Comparison of ENCODE assay signal across 8 mouse cellular contexts in genomic region chr19:16435531-16436231, GRCm38 (mm10). TPM values are rescaled to one million over a fixed set of nuclear protein-coding genes. Genes with fewer than 3 reads are reported as not detected.
A peak's percentile ranks its signal among the peaks of the same experiment; 100 is the strongest.
DNase-seq lines count a peak whose midpoint lies in the region; ATAC-seq and TF ChIP-seq lines count a peak whose summit lies in the region.

Gene Gna14 (plus strand): TSS chr19:16435762.

- peak within 1 kb of the TSS; percentile 42 for H3K4me3 ChIP-seq in forebrain, embryonic 13.5 days
- peak within 1 kb of the TSS; percentile 48 for H3K4me3 ChIP-seq in layer of hippocampus, adult 2 months

- H3K27me3 ChIP-seq in forebrain, embryonic 13.5 days = peaks cover 49% of the 10 kb centered on the region

- H3K4me2 ChIP-seq in forebrain, embryonic 13.5 days = peak within 1 kb of the TSS; percentile 74

- H3K36me3 ChIP-seq in forebrain, embryonic 13.5 days (ENCODE audit: poor library complexity, severe bottlenecking) = no peaks in the 10 kb centered on the region

- 2% methylated on average over 27 of the region's 27 CpGs for WGBS in forebrain, embryonic 13.5 days

- no peak within 1 kb of the TSS for H3K27ac ChIP-seq in forebrain, embryonic 13.5 days
- no peak within 1 kb of the TSS for H3K27ac ChIP-seq in layer of hippocampus, adult 2 months

- peak; percentile 83 for DNase-seq in Muller cell, postnatal 12 days (ENCODE audit: inconsistent ontology term)
- peak; percentile 30 for DNase-seq in cerebellum, adult 11-12 months
- DNase-seq in heart, postnatal 36 days = peak; percentile 61 to 63
- peak in 1 of 2 experiments; percentile 19 for DNase-seq in layer of hippocampus, adult 2 months (ENCODE audit: low spot score in 2 of 2)
- peak; percentile 86 for DNase-seq in lung, postnatal 36 days
- DNase-seq in ovary, postnatal 36 days (ENCODE audit: low spot score) = peak; percentile 77
- peak; percentile 80 for DNase-seq in thymus, postnatal 4 days

- peak; percentile 75 for TF ChIP-seq CTCF in layer of hippocampus, adult 2 months (conservative IDR thresholded peaks at IDR 0.05)

- H3K9ac ChIP-seq in forebrain, embryonic 13.5 days = peak within 1 kb of the TSS; percentile 53

- intact Hi-C loops in heart, postnatal 36 days (cut with DNase I) = loop anchor here (2.0 to 10.0 kb wide), 4 partner anchors 79 to 373 kb away; no protein-coding TSS in a partner anchor

- no peaks in the 10 kb centered on the region for H3K9me3 ChIP-seq in forebrain, embryonic 13.5 days (replicated peaks)

- peaks cover 37% of the 10 kb centered on the region for H3K4me1 ChIP-seq in forebrain, embryonic 13.5 days

- ATAC-seq in forebrain, embryonic 13.5 days = peak; percentile 65

RNA-seq across cellular contexts. Expression of gene Gna14, which starts in this region (rescaled TPM):
- polyA plus RNA-seq in forebrain, embryonic 13.5 days (2015; fragmentation: Nextera tagmentation; extraction: Ambion mirVana) = 1.4 and 1.7 TPM in 2 replicates
- under 1 TPM; 0.30 to 0.56 TPM for total RNA-seq in heart, postnatal 36 days (2021)
- 1 to 10 TPM; 1.1 to 1.6 TPM for total RNA-seq in layer of hippocampus, adult 2 months (2021)

Comparison
In these comparisons a context has a peak if more than half of its experiments do, and no peak if none do; other contexts are left out.
1. Peak in DNase-seq in heart, postnatal 36 days; RNA of the gene not detected or under 1 TPM.